In genomic region chr3:156561524-156562423, GRCm38 (mm10) we compare ENCODE assay signal across 8 mouse cellular contexts. TPM values are rescaled to one million over a fixed set of nuclear protein-coding genes. Genes with fewer than 3 reads are reported as not detected.
DNase-seq lines count a peak whose midpoint lies in the region; ATAC-seq and TF ChIP-seq lines count a peak whose summit lies in the region.

TSS of gene Negr1 (plus strand) at chr3:156561794.

- DNase-seq in cerebellum, adult 11-12 months = peak; percentile 91
- DNase-seq in heart, postnatal 0 days (ENCODE audit: low spot score) = peak; percentile 19
- DNase-seq in layer of hippocampus, adult 18-20 months (ENCODE audit: low spot score in 2 of 2) = peak; percentile 86 to 90
- peak; percentile 53 for DNase-seq in urinary bladder, postnatal 25 days (ENCODE audit: low spot score)

- H3K27ac ChIP-seq in forebrain, embryonic 15.5 days (replicated peaks) = peak within 1 kb of the TSS; percentile 98
- H3K27ac ChIP-seq in heart, postnatal 0 days (ENCODE audit: low read depth) = peak within 1 kb of the TSS; percentile 30; the same call in 1 of the 2 replicates
- no peak within 1 kb of the TSS for H3K27ac ChIP-seq in liver, embryonic 16.5 days (ENCODE audit: low read length)
- H3K27ac ChIP-seq in neural tube, embryonic 15.5 days (replicated peaks) = peak within 1 kb of the TSS; percentile 97

- H3K9ac ChIP-seq in forebrain, embryonic 15.5 days (replicated peaks) = peak within 1 kb of the TSS; percentile 73
- no peak within 1 kb of the TSS for H3K9ac ChIP-seq in heart, postnatal 0 days (replicated peaks; ENCODE audit: low read depth, low read length)
- H3K9ac ChIP-seq in liver, embryonic 16.5 days (ENCODE audit: low read depth, low read length) = no peak within 1 kb of the TSS
- peak within 1 kb of the TSS; percentile 78 for H3K9ac ChIP-seq in neural tube, embryonic 15.5 days (replicated peaks)

- no peak for TF ChIP-seq CTCF in E14TG2a.4 (conservative IDR thresholded peaks at IDR 0.05; ENCODE audit: low read length)
- TF ChIP-seq CTCF in heart, postnatal 0 days (IDR thresholded peaks at IDR 0.05; ENCODE audit: low read depth) = no peak

- peak; percentile 81 for ATAC-seq in forebrain, embryonic 15.5 days (replicated peaks)
- peak; percentile 64 for ATAC-seq in heart, postnatal 0 days (ENCODE audit: insufficient read depth, low read depth)
- ATAC-seq in liver, embryonic 16.5 days (ENCODE audit: low read depth) = peak; percentile 37
- peak; percentile 76 for ATAC-seq in neural tube, embryonic 15.5 days (ENCODE audit: low FRiP score)

- no peaks in the 10 kb centered on the region for H3K9me3 ChIP-seq in E14TG2a.4 (ENCODE audit: low read length)
- H3K9me3 ChIP-seq in forebrain, embryonic 15.5 days = no peaks in the 10 kb centered on the region
- no peaks in the 10 kb centered on the region for H3K9me3 ChIP-seq in heart, postnatal 0 days (replicated peaks; ENCODE audit: control insufficient read depth, low read length)
- no peaks in the 10 kb centered on the region for H3K9me3 ChIP-seq in liver, embryonic 16.5 days (replicated peaks; ENCODE audit: control insufficient read depth, low read length)
- no peaks in the 10 kb centered on the region for H3K9me3 ChIP-seq in neural tube, embryonic 15.5 days (replicated peaks)

- TF ChIP-seq EP300 in heart, postnatal 0 days (IDR thresholded peaks at IDR 0.05; ENCODE audit: low read depth) = no peak

- WGBS in forebrain, embryonic 15.5 days = under 1% methylated on average over 79 of the region's 79 CpGs
- WGBS in heart, postnatal 0 days = under 1% methylated on average over 76 of the region's 79 CpGs
- WGBS in liver, embryonic 16.5 days (ENCODE audit: insufficient replicate concordance) = under 1% methylated on average over 78 of the region's 79 CpGs
- WGBS in neural tube, embryonic 15.5 days = under 1% methylated on average over 71 of the region's 79 CpGs

- H3K4me3 ChIP-seq in E14TG2a.4 (replicated peaks; ENCODE audit: low read length) = peak within 1 kb of the TSS; percentile 83
- H3K4me3 ChIP-seq in forebrain, embryonic 15.5 days = peak within 1 kb of the TSS; percentile 63
- H3K4me3 ChIP-seq in heart, postnatal 0 days (ENCODE audit: low read depth, low read length) = peak within 1 kb of the TSS; percentile 54
- H3K4me3 ChIP-seq in liver, embryonic 16.5 days (ENCODE audit: low read depth, low read length) = peak within 1 kb of the TSS; percentile 30
- H3K4me3 ChIP-seq in neural tube, embryonic 15.5 days (replicated peaks) = peak within 1 kb of the TSS; percentile 72

- peak within 1 kb of the TSS; percentile 90 for H3K4me2 ChIP-seq in forebrain, embryonic 15.5 days (replicated peaks)
- H3K4me2 ChIP-seq in heart, postnatal 0 days (ENCODE audit: low read depth, low read length) = peak within 1 kb of the TSS; percentile 85
- H3K4me2 ChIP-seq in liver, embryonic 16.5 days (ENCODE audit: low read depth, low read length) = peak within 1 kb of the TSS; percentile 46
- H3K4me2 ChIP-seq in neural tube, embryonic 15.5 days = peak within 1 kb of the TSS; percentile 80

- H3K4me1 ChIP-seq in E14TG2a.4 (replicated peaks; ENCODE audit: low read depth, low read length) = peaks cover 13% of the 10 kb centered on the region
- peaks cover 24% of the 10 kb centered on the region for H3K4me1 ChIP-seq in forebrain, embryonic 15.5 days
- no peaks in the 10 kb centered on the region for H3K4me1 ChIP-seq in heart, postnatal 0 days (ENCODE audit: control insufficient read depth, insufficient read depth)
- no peaks in the 10 kb centered on the region for H3K4me1 ChIP-seq in liver, embryonic 16.5 days (ENCODE audit: control insufficient read depth, low read depth, low read length)
- H3K4me1 ChIP-seq in neural tube, embryonic 15.5 days = peaks cover 31% of the 10 kb centered on the region

- H3K27me3 ChIP-seq in E14TG2a.4 (ENCODE audit: insufficient read depth, low read length) = peaks cover 52% of the 10 kb centered on the region
- no peaks in the 10 kb centered on the region for H3K27me3 ChIP-seq in forebrain, embryonic 15.5 days
- peaks cover 46% of the 10 kb centered on the region for H3K27me3 ChIP-seq in heart, postnatal 0 days (ENCODE audit: control insufficient read depth, insufficient read depth, low read length)
- H3K27me3 ChIP-seq in liver, embryonic 16.5 days (ENCODE audit: control insufficient read depth, insufficient read depth, low read depth, low read length) = peaks cover 40% of the 10 kb centered on the region
- no peaks in the 10 kb centered on the region for H3K27me3 ChIP-seq in neural tube, embryonic 15.5 days (replicated peaks)

- no peaks in the 10 kb centered on the region for H3K36me3 ChIP-seq in E14TG2a.4 (ENCODE audit: insufficient read depth, low read length)
- H3K36me3 ChIP-seq in forebrain, embryonic 15.5 days = no peaks in the 10 kb centered on the region
- H3K36me3 ChIP-seq in heart, postnatal 0 days (replicated peaks; ENCODE audit: control insufficient read depth, insufficient read depth, low read length) = no peaks in the 10 kb centered on the region
- no peaks in the 10 kb centered on the region for H3K36me3 ChIP-seq in liver, embryonic 16.5 days (ENCODE audit: control insufficient read depth, insufficient read depth)
- H3K36me3 ChIP-seq in neural tube, embryonic 15.5 days = no peaks in the 10 kb centered on the region

RNA-seq across cellular contexts. Expression of gene Negr1, which starts in this region (rescaled TPM):
- polyA plus RNA-seq in forebrain, embryonic 15.5 days (2015; fragmentation: Nextera tagmentation; extraction: Ambion mirVana) = 39.3 and 40.4 TPM in 2 replicates
- 0.58 and 2.0 TPM in 2 replicates for total RNA-seq in heart, postnatal 0 days (2014; rRNA removed; ENCODE audit: low replicate concordance)
- polyA plus RNA-seq in heart, postnatal 0 days (2015; fragmentation: Nextera tagmentation; extraction: Ambion mirVana) = 0.55 and 0.74 TPM in 2 replicates
- 100 to 1,000 TPM; 113 to 119 TPM for total RNA-seq in layer of hippocampus, adult 18-20 months (2021)
- polyA plus RNA-seq in liver, embryonic 16.5 days (2015; fragmentation: Nextera tagmentation; extraction: Ambion mirVana) = 0.04 and 0.08 TPM in 2 replicates
- 36.6 and 48.6 TPM in 2 replicates for polyA plus RNA-seq in neural tube, embryonic 15.5 days (2015; fragmentation: Nextera tagmentation; extraction: Ambion mirVana)

Comparison
In these comparisons a context has a peak if more than half of its experiments do, and no peak if none do; other contexts are left out.
1. RNA of gene Negr1 (total RNA-seq): 113 to 119 TPM in layer of hippocampus, adult 18-20 months; 0.58 to 2.0 TPM in heart, postnatal 0 days; every median in the first group is over 10 times any median in the second.
2. RNA of gene Negr1 (polyA plus RNA-seq): 36.6 to 48.6 TPM in neural tube, embryonic 15.5 days and 39.3 to 40.4 TPM in forebrain, embryonic 15.5 days; 0.55 to 0.74 TPM in heart, postnatal 0 days and 0.04 to 0.08 TPM in liver, embryonic 16.5 days; every median in the first group is over 10 times any median in the second.
3. Peak in ATAC-seq, H3K4me3 ChIP-seq and H3K4me2 ChIP-seq in liver, embryonic 16.5 days; RNA of the gene not detected or under 1 TPM.
4. H3K4me3 ChIP-seq: peak in every context shown above with its lines; median percentile 83 in E14TG2a.4; 72 in neural tube, embryonic 15.5 days; 63 in forebrain, embryonic 15.5 days; 54 in heart, postnatal 0 days; 30 in liver, embryonic 16.5 days.
5. DNase-seq: peak in every context shown above with its lines; median percentile 91 in cerebellum, adult 11-12 months; 88 in layer of hippocampus, adult 18-20 months; 53 in urinary bladder, postnatal 25 days; 19 in heart, postnatal 0 days.
6. H3K9ac ChIP-seq: peak in forebrain, embryonic 15.5 days (single experiment) and neural tube, embryonic 15.5 days (single experiment); none in heart, postnatal 0 days (single experiment) and liver, embryonic 16.5 days (single experiment).
7. Peak in every context shown above with its lines, with median percentiles within 50 percentile points of each other: ATAC-seq and H3K4me2 ChIP-seq.